Mouse (Mus musculus) spleen, postnatal 4 days (tissue): Measurements from ENCODE around the gene Rhcg.

Source experiments
- DNase-seq, 2 experiments: peaks; one replicate each; pipeline ENCODE4 v3.0.0; 2022; ENCODE audit warnings: low spot score in 2 of 2

The Rhcg gene

DNA sequence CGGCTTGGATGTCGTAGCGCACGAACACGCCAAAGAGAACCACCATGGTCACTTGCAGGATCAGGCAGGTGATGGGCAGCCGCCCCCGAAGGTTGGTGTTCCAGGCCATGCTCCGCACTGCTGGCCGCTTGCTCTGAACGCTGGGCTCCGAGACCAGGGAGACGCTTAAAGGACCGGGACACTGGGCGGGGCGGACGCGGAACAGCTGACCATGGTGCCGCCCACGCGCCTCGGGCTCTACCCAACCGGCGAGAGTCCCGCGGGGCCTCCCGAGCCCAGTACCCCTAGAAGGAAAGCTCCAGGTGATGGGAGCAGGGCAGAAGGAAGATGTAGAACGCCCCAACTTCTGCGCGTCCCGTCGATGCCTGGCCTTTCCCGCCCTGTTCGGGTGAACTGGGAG lies at the start of gene Rhcg:
TSS of gene Rhcg (minus strand) at position 240 of the 400 bp plus-strand sequence.
- DNase-seq = no peak

GRCm38 (mm10) chr7:79666690-79667089 lies 49.2 kb upstream of the Rhcg start:
- DNase-seq = no peak

DNA sequence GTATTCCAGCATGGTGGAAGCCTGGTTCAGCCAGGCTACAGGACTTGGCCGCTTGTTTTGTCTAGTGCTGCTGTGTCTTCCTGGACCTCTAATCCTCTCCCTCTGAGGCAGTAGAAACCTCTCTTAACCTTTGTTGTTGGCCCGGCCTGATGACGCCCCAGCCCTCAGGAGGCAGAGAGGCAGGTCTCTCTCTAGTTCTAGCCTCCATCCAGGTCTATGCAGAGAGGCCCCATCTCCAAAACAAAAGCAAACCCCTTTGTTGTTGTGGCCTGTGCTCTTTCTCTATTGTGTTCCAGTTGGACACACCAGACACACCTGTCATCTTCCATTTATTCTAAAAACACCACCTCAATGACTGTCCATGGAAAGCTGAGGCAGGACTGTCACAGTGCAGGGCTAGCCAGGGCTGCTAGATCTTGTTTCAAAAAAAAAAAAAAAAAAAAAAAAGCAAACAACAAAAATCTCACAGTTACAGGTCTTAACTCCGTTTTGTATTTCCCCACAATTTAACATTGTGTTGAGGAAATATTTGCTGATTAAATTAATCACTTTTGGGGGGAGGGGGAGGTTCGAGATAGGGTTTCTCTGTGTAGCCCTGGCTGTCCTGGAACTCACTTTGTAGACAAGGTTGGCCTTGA lies 43.9 kb upstream of the Rhcg start:
- no peak for DNase-seq

DNA sequence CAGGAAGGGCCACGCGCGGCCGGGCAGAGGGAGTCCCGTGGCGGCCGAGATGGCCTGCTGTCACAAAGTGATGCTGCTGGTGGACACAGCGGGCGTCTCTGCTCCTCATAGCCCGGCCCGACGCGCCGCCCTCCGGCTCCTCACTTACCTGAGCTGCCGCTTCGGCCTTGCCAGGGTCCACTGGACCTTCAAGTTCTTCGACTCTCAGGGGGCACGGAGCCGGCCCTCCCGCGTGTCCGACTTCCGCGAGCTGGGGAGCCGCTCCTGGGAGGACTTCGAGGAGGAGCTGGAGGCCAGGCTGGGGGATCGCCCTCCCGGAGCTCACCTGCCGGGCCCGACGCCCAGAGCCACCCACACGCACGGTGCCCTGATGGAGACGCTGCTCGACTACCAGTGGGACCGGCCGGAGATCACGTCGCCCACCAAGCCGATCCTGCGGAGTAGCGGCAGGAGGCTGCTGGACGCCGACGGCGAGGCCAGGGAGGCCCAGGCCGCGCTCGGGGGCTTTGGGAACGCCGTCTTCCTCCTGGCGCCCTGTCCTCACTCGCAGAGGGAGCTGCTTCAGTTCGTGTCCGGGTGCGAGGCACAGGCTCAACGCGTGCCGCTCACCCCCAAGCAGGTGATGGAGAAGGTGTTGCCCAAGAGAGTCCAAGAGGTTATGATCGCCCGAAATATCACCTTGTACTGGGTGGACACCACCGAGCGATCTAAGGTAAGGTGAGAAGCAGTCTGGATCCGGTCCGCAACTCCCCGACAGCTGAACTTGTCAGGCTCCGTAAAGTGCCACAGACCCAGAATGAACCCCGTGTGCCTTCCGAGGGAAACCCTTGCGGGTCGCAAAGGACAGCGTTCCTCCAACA lies 43.1 kb upstream of the Rhcg start:
- peak; percentile 43 to 81 for DNase-seq

GRCm38 (mm10) chr7:79659578-79660290 lies 42.3 kb upstream of the Rhcg start, which contains the start of gene Ticrr:
Gene Ticrr, plus strand, starts transcription at chr7:79660196.
- peak; percentile 98 for DNase-seq

GRCm38 (mm10) chr7:79654586-79654985 lies 37.1 kb upstream of the Rhcg start:
- DNase-seq = no peak

DNA sequence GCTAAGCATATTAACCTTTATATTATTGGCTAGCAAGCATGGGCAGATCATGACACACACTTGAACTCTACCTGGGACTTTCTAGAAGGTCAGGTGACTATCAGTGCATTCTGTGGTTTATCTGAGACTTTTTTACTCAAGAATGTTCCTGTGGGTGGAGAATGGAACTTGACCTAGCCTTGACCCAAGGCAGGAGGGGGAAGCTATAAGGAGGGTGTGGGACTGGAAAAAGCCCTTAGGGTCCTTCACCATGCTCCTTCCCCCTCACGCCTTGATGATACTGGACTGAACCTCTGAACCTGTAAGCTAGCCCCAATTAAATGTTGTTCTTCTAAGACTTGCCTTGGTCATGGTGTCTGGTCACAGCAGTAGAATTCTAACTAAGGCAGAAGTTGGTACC lies 36.7 kb upstream of the Rhcg start:
- no peak for DNase-seq

- peak; percentile 26 to 75 for DNase-seq
Measured at GRCm38 (mm10) chr7:79649005-79649404, 31.5 kb upstream of the Rhcg start.

DNA sequence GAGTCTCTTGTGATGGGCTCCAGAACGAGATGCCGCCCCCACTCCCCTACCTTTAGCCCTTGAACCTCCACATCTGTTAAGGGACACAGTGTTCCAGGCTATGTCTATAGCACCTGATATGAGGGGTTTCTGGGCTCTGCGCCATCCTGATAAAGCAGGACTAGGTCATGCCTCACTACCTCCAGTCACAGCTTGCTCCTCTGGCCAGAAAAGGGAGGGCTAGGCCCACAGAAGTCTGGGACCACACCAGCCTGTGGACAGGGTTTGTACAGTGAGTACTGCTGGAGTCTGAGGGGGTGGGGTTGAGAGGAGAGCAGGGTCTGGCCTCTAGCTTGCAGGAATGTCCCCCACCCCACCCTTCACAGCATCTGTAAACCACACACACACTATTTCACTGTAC lies 29.8 kb upstream of the Rhcg start:
- DNase-seq = no peak

GRCm38 (mm10) chr7:79631773-79632348 lies 14.4 kb upstream of the Rhcg start:
- DNase-seq = no peak

- no peak for DNase-seq
Measured at GRCm38 (mm10) chr7:79628271-79628913, 10.9 kb upstream of the Rhcg start.

GRCm38 (mm10) chr7:79626170-79626569 lies 8.7 kb upstream of the Rhcg start:
- DNase-seq = no peak

DNA sequence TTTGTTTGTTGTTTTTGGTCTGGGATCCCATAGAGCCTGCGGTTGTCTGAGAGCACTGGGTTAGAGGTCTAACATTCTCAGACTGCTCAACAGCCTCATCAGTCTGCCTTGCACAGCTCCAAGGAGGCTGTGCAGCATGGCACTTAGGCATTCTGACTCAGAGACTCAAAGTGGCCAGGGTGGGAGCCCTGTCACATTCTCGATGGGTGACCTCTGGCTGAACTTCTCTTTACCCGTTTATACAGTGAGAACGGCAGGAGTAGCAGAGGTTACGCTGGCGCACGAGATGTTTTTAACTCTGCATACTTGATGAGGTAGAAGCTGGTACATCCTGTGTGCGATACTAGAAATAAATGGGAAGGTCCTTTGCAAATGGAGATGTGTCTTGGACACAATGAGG lies 5.6 kb upstream of the Rhcg start:
- DNase-seq = no peak

DNA sequence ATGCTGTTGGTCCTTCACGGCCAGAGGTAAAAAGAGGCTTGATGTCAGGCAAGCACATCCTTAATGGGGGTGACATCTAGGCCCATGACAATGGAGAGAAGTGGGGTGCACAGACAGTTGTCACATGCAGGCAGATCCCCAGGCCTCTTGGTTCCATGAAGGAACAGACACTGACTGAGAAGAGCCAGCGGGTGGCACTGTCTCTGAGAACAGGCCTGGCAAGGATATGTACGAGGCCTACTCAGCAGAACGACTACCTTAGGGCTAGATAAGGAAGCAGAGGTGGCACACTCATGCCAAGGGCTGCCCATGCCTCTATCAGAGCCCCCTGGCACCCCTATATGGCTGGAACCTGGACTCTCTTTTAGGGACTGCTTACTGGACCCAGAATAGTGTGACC lies 2.0 kb upstream of the Rhcg start:
- no peak for DNase-seq

GRCm38 (mm10) chr7:79615941-79616340 lies 1.5 kb downstream of the Rhcg start:
- DNase-seq = no peak

DNA sequence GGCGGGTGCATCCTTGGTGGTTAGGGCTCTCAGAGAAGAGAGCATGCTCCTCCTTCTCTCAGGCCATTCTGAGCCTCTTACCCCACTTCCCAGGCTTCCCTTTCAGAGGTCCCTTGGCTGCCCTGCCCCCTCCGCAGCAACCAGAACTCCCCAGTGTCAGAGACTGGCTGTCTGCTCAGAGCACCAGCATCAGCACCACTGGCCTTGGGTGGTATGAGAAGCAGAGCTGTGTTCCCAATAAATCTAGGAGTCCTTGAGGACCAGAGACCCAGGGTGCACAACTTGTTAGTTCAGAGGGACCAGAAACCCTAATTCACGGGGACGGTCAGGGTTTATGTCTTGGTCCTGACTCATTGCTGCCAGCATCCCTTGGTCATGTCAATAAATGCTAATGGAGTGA lies 2.4 kb downstream of the Rhcg start:
- no peak for DNase-seq

DNA sequence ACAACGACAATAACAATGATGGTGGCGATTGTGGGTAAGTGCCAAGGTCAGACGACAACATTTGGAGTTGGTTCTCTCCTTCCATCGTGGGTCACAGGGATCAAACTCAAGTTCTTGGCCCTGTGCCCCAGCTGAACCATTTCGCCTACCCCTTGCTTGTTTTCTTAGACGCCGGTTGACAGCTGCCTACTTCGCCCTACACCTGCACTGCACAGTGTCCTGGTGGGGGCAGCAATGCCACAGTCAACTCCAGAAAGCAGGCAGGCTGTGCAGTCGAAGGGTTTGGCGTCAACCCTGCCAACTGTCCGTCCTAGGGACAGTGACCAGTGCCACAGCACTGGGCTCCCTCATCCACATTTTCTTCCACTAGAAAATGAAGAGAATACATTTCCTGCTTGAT lies 4.1 kb downstream of the Rhcg start:
- no peak for DNase-seq

- peak; percentile 27 to 76 for DNase-seq
Measured at GRCm38 (mm10) chr7:79612783-79613182, 4.7 kb downstream of the Rhcg start.

DNA sequence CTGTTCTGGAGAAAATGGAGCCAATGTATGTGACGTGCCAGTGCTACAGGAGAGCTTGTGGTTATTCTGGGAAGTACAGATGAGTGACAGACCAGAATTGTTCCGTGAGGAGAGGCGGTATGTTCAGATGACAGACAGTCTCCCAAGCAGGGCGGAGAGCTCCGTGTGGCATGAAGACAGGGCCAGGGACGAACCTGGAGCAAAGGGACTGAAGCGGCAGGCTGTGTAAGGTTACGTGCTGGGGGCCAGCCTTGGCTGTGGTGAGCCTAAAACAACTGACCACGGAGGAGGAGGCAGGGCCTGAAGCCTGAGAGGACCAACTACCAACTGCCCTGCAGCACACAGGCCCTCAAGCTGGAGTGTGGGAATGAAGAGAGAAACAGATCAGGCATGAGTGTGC lies 5.6 kb downstream of the Rhcg start:
- DNase-seq = no peak

GRCm38 (mm10) chr7:79607263-79607921 lies 10.1 kb downstream of the Rhcg start:
- no peak for DNase-seq

DNA sequence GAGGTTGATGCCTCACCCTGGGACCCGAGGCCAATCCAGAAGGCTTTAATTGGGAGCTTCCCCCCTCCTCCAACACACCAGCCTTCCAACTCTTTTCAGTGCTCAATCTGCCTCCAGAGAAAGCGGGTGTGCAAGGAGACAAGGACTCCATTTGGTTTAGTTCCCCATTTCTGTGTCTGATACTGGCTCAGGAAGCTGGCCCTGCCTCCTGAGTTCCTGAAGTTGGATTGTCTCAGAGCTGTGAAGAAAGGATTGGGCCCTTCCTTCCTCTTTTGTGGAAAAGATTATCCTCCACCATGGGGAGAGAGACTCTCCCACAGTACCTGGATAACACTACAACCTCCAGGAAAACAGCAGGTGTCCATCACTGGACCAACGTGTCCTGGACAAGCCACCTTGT lies 10.7 kb downstream of the Rhcg start:
- no peak for DNase-seq
